Mouse (Mus musculus) adrenal gland, adult 18-20 months (tissue): ENCODE measurements around the gene Gm4305. TPM values are rescaled to one million over a fixed set of nuclear protein-coding genes. Genes with fewer than 3 reads are reported as not detected.
"Not testable (repeated sequence)": the region's sequence is repeated elsewhere in the genome, so short reads cannot be mapped to it uniquely, and the experiment has no call there.

Source experiments
- DNase-seq, 2 experiments: peaks; one replicate each; pipeline ENCODE4 v3.0.0; 2021 to 2022; ENCODE audit warnings: low spot score in 2 of 2
- long read RNA-seq, 2 experiments: library from polyadenylated mRNA; stranded (forward); transcript quantifications; one replicate each; pipeline ENCODE4 v2.0.0; 2021
- total RNA-seq, 2 experiments: library from RNA; stranded (reverse); gene quantifications; 1 replicate in 1 of 2; 2 replicates in 1 of 2; pipeline ENCODE4 v1.2.3; 2021

Gm4305 gene
- not detected for total RNA-seq
- long read RNA-seq, experiment 1: 0 reads
- long read RNA-seq, experiment 2: 0 reads

- not testable (repeated sequence) for DNase-seq
Observed at GRCm38 (mm10) chr10:100350793-100351192, at the start of gene Gm4305. Gm4305 (plus strand) TSS chr10:100351093.

GRCm38 (mm10) chr10:100335376-100335775 is 15.5 kb upstream of the Gm4305 start, which contains the start of gene Gm4301:
Gm4301 (plus strand) TSS chr10:100335676.
- not testable (repeated sequence) for DNase-seq

GRCm38 (mm10) chr10:100340536-100340935 is 10.4 kb upstream of the Gm4305 start, which contains the start of gene Gm4302:
Gm4302 (plus strand) TSS chr10:100340836.
- not testable (repeated sequence) for DNase-seq

GRCm38 (mm10) chr10:100345672-100346071 is 5.2 kb upstream of the Gm4305 start, which contains the start of gene Gm4303:
Gm4303 (plus strand) TSS chr10:100345972.
- DNase-seq: not testable (repeated sequence)

- peak; percentile 13 to 22 for DNase-seq
Observed at GRCm38 (mm10) chr10:100356841-100357240, 5.9 kb downstream of the Gm4305 start.

- DNase-seq: not testable (repeated sequence)
Observed at GRCm38 (mm10) chr10:100361038-100361437, 10.1 kb downstream of the Gm4305 start, which contains the start of gene Gm4307. Gm4307 (plus strand) TSS chr10:100361338.

- DNase-seq: not testable (repeated sequence)
Observed at GRCm38 (mm10) chr10:100382460-100382859, 31.6 kb downstream of the Gm4305 start, which contains the start of gene Gm4312. Gm4312 (minus strand) TSS chr10:100382560.

Other genes starting within 250 kb of the Gm4305 start
- gene Gm4301, start 15.4 kb upstream of the Gm4305 start, total RNA-seq: not detected
- gene Gm4302, start 10.3 kb upstream of the Gm4305 start, total RNA-seq: not detected
- gene Gm4303, start 5.1 kb upstream of the Gm4305 start, total RNA-seq: not detected
- not detected for gene Gm4307, start 10.2 kb downstream of the Gm4305 start, total RNA-seq
- gene Gm4312, start 31.5 kb downstream of the Gm4305 start, total RNA-seq: not detected
- gene Tmtc3, start 136.3 kb downstream of the Gm4305 start, total RNA-seq: 10 to 100 TPM; 17.8 to 18.3 TPM
- gene Cep290, start 136.5 kb downstream of the Gm4305 start, total RNA-seq: 1 to 10 TPM; 6.0 to 6.6 TPM
- 10 to 100 TPM in 1 of 2 experiments, 1 to 10 TPM in 1; 9.8 to 12.0 TPM for gene 4930430F08Rik, start 239.3 kb downstream of the Gm4305 start, total RNA-seq
- gene 1700017N19Rik, start 239.4 kb downstream of the Gm4305 start, total RNA-seq: not detected